Mouse (Mus musculus): ENCODE results near the gene Cux1. TPM values are rescaled to one million over a fixed set of nuclear protein-coding genes. Genes with fewer than 3 reads are reported as not detected.
"Not testable (repeated sequence)": the region's sequence is repeated elsewhere in the genome, so short reads cannot be mapped to it uniquely, and the experiment has no call there.

Gene Cux1
- polyA plus RNA-seq, 1 experiment from 2014 or later, result 100 TPM

DNA sequence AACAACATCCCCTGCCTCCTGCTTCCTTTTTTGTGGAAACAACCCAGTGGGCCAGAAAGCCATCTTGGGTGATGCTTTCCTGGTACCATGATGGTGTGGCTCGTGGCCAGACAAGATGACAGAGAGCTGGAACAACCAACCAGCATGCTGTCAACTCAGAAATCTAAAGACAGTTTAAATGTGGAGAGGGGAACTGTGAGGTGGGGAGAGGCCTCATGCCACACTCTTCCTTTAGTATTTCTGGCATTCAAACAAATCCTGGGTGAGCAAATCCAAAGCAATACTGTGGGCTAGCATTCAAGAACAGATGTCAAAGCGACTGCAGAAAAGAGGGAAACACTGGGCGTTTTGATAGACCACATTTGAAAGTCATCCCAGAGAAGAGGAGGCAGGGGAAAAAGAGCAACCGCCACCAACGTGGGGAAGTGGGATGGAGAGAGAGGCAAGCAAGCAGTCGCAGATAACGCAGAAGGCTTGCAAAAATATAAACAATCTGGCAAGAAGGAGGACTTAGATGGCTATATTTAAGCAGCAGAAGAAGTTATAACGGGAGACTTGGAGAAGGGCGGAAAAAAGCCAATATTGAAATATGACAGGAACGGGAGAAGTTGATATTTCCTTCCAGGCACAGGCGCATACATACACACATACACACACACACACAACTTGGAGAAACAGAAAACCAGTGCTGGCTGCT, 79.7 kb downstream of the Cux1 start:
- no peak overlapping the region for H3K27ac ChIP-seq (replicated peaks)

DNA sequence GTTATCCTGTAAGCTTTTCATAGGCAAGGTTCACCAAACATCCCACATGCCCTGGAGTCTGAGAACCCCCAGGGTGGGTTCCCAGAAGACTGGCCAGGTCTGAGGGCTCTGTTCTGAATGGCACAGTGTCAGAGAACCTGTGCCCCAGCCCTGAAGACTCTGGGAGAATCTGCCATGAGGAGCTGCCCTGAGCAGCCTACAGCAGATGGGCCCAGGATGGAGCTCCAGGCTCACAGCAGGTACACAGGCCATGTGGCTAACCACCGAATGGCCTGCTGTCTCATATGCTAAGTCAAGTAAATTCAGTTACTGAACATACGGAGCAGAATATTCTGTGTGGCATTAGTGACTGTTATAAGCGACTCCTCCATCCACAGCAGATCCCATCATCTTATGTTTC, 80.9 kb downstream of the Cux1 start:
- DNase-seq (ENCODE audit: low spot score), result no peak
- Histone ChIP-seq H3K27ac (replicated peaks) (no peak overlapping the region), H3K27me3 (ENCODE audit: low read depth, poor library complexity, severe bottlenecking) (no peaks in the 10 kb centered on the region), H3K36me3 (peaks cover 49% of the 10 kb centered on the region), H3K4me1 (no peaks in the 10 kb centered on the region), H3K4me3 (no peak overlapping the region), H3K9me3 (replicated peaks) (no peaks in the 10 kb centered on the region)
- 93% methylated on average over 3 of the region's 3 CpGs for WGBS

More for the DNA sequence above, 79.7 kb downstream of the Cux1 start:
- Histone ChIP-seq H3K36me3 (peaks cover 37% of the 10 kb centered on the region), H3K27me3 (ENCODE audit: low read depth, poor library complexity, severe bottlenecking) (no peaks in the 10 kb centered on the region), H3K4me3 (no peak overlapping the region), H3K4me1 (0 out of 2 replicates have a peak, but pooled peaks cover 3% of the 10 kb centered on the region), H3K9me3 (replicated peaks) (no peaks in the 10 kb centered on the region)
- 80% methylated on average over 11 of the region's 11 CpGs for WGBS
- DNase-seq (ENCODE audit: low spot score), result no peak

DNA sequence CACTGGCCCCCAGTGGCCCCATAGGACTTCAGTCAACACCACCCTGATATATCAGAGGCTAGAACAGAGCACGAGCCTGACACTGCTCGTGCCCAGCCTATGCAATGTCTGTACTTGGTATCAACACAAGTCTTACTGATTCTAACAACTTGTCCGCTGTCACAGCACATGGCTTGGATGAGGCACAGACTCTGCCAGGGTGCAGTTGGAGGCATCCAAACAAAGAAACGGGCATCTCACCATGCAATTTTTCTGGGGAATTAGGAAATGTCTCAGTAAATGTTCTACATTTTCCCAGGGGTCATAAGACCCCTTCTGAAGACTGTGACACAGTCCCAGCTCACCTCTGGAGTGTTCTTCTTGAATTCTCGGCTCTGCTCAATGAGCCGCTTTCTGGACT, 81.9 kb downstream of the Cux1 start:
- 96% methylated on average over 6 of the region's 6 CpGs for WGBS
- Histone ChIP-seq H3K9me3 (replicated peaks) (no peaks in the 10 kb centered on the region), H3K27ac (replicated peaks) (no peak overlapping the region), H3K27me3 (ENCODE audit: low read depth, poor library complexity, severe bottlenecking) (no peaks in the 10 kb centered on the region), H3K36me3 (peaks cover 59% of the 10 kb centered on the region), H3K4me3 (no peak overlapping the region), H3K4me1 (no peaks in the 10 kb centered on the region)
- no peak for DNase-seq (ENCODE audit: low spot score)

DNA sequence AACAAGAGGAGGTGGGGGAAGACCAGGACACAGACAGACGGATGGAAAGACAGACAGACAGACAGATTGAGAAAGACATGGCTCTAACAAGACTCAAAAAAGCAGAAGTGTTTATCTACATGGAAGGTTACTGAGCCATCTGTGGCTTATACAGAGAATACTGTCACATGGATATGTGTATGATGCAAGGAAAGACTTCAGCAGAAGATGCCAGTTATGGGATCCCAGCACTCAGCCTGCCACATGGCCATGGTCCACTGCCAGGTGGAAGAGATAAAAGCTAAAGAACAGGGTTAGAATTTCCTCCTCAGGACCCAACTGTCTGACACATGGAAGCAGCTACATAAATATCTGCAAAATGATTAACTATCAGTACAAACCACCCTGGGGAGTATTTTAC, 84.9 kb downstream of the Cux1 start:
- WGBS, result 94% methylated on average over 1 of the region's 1 CpGs
- no peaks in the 10 kb centered on the region for H3K9me3 ChIP-seq (replicated peaks)
- peaks cover 85% of the 10 kb centered on the region for H3K36me3 ChIP-seq
- no peaks in the 10 kb centered on the region for H3K27me3 ChIP-seq (ENCODE audit: low read depth, poor library complexity, severe bottlenecking)
- no peak for DNase-seq (ENCODE audit: low spot score)
- H3K27ac ChIP-seq (replicated peaks), result no peak overlapping the region
- H3K4me1 ChIP-seq, result no peaks in the 10 kb centered on the region
- H3K4me3 ChIP-seq, result no peak overlapping the region

DNA sequence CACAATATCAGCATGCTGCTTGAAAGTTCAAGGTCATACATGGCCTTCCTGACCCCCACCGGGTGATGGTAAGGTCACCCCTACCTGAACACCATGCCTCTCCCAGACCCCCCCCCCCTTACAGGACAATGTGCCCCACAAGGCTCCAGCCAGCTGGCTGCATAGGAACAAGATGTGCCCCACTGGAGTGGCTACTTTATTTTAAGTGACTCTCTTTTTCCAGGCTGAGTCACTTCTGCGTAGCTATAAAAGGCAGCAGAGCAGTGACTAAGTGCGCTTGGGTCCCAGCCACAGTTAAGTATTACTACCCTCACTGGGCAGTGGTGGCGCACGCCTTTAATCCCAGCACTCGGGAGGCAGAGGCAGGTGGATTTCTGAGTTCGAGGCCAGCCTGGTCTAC, 86.7 kb downstream of the Cux1 start:
- WGBS, result 93% methylated on average over 7 of the region's 7 CpGs
- no peaks in the 10 kb centered on the region for H3K4me1 ChIP-seq
- H3K36me3 ChIP-seq, result peaks cover 87% of the 10 kb centered on the region
- no peaks in the 10 kb centered on the region for H3K27me3 ChIP-seq (ENCODE audit: low read depth, poor library complexity, severe bottlenecking)
- DNase-seq (ENCODE audit: low spot score), result no peak
- H3K9me3 ChIP-seq (replicated peaks), result no peaks in the 10 kb centered on the region
- H3K27ac ChIP-seq (replicated peaks), result no peak overlapping the region
- H3K4me3 ChIP-seq, result no peak overlapping the region

DNA sequence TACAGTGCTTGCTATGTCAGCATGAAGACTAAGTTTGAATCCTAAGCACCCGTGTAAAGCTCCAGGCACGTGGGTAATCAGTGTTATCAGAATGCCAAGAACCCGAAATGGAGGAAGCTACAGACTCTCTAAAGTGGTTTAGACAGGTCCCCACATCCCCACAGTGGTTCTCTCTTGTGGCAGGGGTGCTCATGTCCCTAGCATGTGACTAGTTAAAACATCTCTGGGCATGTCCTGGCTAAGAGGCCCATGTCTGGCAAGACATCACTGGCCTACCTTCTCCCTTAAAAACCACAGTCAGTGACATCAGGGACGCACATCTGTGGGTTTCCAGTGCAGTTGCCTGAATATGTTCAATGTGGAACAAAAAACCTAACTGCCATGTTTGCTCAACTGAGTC, 87.5 kb downstream of the Cux1 start:
- WGBS, result 89% methylated on average over 4 of the region's 4 CpGs
- DNase-seq (ENCODE audit: low spot score), result no peak
- Histone ChIP-seq H3K27me3 (ENCODE audit: low read depth, poor library complexity, severe bottlenecking) (no peaks in the 10 kb centered on the region), H3K27ac (replicated peaks) (no peak overlapping the region), H3K36me3 (peaks cover 83% of the 10 kb centered on the region), H3K9me3 (replicated peaks) (no peaks in the 10 kb centered on the region), H3K4me1 (0 out of 2 replicates have a peak, but pooled peaks cover 1% of the 10 kb centered on the region), H3K4me3 (no peak overlapping the region)

DNA sequence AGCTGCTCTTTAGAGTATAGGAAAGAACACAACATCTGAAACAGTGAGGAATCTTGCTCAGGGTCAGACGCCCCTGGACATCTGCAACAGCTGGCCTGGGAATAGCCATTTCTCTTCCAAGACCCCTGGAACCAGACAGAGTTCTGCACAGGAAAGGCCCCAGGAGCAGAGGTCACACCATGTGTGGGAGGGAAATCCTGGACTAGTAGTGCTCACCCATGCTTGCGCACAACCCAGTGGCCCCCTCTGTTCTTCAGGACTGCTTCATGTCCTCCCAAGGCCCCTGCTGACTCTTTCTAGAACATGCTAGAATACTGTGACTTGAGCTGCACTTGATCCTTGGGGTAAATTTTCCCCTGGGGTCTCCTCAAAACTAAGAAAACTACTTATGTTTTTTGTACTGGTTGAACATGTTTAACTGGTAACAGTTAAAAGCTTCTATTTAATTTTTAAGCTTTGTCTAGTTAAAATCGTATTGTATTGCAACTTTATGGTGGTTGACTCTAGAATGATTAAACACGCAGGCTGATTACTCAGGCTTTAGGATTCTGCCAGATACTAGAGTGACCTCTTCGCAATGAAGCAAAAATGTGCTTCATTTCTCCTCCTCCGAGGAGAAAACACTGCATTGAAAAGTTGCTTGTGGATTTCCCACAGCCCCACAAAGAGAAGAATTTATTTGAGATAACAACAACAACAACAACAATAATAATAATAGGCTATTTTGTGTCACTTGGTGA, 88.1 kb downstream of the Cux1 start:
- WGBS, result 92% methylated on average over 6 of the region's 6 CpGs
- H3K4me3 ChIP-seq, result no peak overlapping the region
- DNase-seq (ENCODE audit: low spot score), result no peak
- H3K4me1 ChIP-seq, result peaks cover 6% of the 10 kb centered on the region
- no peaks in the 10 kb centered on the region for H3K27me3 ChIP-seq (ENCODE audit: low read depth, poor library complexity, severe bottlenecking)
- H3K27ac ChIP-seq (replicated peaks), result no peak overlapping the region
- no peaks in the 10 kb centered on the region for H3K9me3 ChIP-seq (replicated peaks)
- peaks cover 80% of the 10 kb centered on the region for H3K36me3 ChIP-seq

DNA sequence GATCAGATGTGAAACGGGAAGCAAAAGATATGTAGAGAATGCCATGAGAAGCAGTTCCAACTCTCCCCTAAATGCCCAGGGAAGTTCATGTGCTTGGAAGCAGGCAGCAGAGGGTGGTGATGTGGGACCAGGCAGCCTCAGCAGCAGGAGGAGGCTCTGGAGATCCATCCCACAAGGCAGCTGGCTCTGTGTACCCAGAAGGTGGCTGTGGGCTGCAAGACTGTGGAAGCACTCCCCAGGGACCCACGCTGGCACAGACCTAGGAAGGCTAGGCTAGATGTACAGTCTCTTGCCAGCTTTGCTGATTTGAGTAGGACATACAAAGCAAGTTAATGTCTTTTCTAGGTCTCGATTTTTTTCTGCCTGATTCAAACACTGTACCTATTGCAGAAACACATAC, 91.0 kb downstream of the Cux1 start:
- DNase-seq (ENCODE audit: low spot score), result no peak
- no peak overlapping the region for H3K4me3 ChIP-seq
- no peaks in the 10 kb centered on the region for H3K9me3 ChIP-seq (replicated peaks)
- peaks cover 25% of the 10 kb centered on the region for H3K4me1 ChIP-seq
- H3K27me3 ChIP-seq (ENCODE audit: low read depth, poor library complexity, severe bottlenecking), result no peaks in the 10 kb centered on the region
- peaks cover 51% of the 10 kb centered on the region for H3K36me3 ChIP-seq
- H3K27ac ChIP-seq (replicated peaks), result no peak overlapping the region
- WGBS, result 90% methylated on average over 3 of the region's 3 CpGs

DNA sequence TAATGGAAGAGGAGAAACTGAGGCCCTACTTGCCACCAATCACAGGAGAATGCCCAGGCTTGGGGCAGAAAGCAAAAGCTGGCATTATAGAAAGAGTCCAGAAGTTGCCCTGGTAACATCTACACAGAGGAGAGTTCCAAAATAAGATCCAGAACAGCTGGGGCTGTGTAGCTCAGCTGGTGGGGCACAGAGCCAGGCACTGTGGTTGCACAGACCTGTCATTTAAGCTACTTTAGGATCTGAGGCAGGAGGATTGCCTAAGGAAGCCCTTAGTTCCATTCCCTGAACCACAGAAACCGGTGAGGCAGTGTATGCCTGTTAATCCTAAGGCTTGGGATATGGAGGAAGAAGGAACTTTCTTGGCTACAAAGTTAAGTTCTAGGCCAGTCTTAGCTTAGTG, 92.1 kb downstream of the Cux1 start:
- 94% methylated on average over 1 of the region's 1 CpGs for WGBS
- Histone ChIP-seq H3K4me3 (no peak overlapping the region), H3K27me3 (ENCODE audit: low read depth, poor library complexity, severe bottlenecking) (no peaks in the 10 kb centered on the region), H3K27ac (replicated peaks) (no peak overlapping the region), H3K9me3 (replicated peaks) (no peaks in the 10 kb centered on the region), H3K36me3 (peaks cover 43% of the 10 kb centered on the region), H3K4me1 (peaks cover 29% of the 10 kb centered on the region)
- DNase-seq (ENCODE audit: low spot score), result no peak

DNA sequence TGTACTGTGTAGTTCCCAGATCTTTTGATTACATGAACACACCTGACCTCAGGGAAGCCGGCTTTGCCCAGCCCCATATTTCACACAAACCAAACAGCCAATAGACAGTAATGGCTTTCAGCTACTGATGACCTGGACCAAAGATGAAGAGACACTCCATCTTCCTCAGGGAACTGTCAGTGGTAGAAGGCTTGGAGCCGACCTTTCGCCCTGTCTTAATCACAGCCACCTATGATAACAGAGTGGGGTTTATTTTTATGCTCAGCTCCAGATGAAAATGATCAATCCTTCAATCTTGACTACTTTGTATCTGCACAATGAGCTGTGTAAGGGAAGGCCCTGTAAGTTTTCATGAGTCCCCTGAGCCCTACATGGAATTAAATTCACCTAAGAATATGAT, 93.2 kb downstream of the Cux1 start:
- Histone ChIP-seq H3K36me3 (peaks cover 35% of the 10 kb centered on the region), H3K4me3 (no peak overlapping the region), H3K4me1 (peaks cover 37% of the 10 kb centered on the region), H3K27me3 (ENCODE audit: low read depth, poor library complexity, severe bottlenecking) (no peaks in the 10 kb centered on the region), H3K27ac (replicated peaks) (no peak overlapping the region), H3K9me3 (replicated peaks) (no peaks in the 10 kb centered on the region)
- WGBS, result 75% methylated on average over 3 of the region's 3 CpGs
- no peak for DNase-seq (ENCODE audit: low spot score)

DNA sequence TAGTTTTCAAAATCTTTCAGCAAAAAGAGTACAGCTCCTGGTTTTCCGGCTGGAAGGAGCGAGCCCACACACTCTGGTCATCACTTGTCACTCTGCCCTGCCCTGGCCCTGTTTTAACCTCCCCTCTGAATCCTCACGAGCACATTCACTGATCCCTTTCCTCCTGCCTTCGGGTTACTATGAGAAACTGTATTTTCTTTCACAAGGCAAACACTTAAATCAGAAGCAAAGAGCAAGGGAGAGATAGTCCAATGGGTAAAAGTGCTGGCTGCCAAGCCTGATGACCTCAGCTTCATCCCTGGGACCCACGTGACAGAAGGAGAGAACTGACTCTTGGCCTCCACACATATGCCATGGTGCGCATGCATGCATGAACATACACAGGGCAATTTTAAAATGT, 94.0 kb downstream of the Cux1 start:
- Histone ChIP-seq H3K4me1 (peaks cover 45% of the 10 kb centered on the region), H3K4me3 (no peak overlapping the region)
- WGBS, result 44% methylated on average over 6 of the region's 6 CpGs

DNA sequence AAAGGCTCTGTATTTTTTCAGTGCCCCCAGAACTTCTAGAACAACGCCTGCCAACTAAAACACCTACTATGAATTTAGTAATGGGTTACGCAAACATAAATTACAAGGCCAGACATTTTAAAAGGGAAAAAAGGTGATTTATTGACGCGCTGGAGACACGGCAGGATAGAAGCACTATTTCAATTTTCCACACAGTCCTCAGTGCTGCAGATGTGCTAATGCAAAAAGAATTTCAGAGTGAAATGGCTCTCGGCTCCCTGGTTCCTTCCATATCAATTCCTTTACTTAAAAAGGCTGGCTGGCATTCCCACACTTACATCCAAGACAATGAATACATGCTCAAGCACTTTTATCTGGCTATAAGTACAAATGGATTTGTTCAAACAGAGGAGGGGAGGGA, 94.4 kb downstream of the Cux1 start:
- Histone ChIP-seq H3K27ac (replicated peaks) (no peak overlapping the region), H3K36me3 (peaks cover 23% of the 10 kb centered on the region), H3K27me3 (ENCODE audit: low read depth, poor library complexity, severe bottlenecking) (no peaks in the 10 kb centered on the region), H3K9me3 (replicated peaks) (no peaks in the 10 kb centered on the region), H3K4me3 (no peak overlapping the region), H3K4me1 (peaks cover 50% of the 10 kb centered on the region)
- no peak for DNase-seq (ENCODE audit: low spot score)
- WGBS, result 89% methylated on average over 6 of the region's 6 CpGs

More for the DNA sequence above, 94.0 kb downstream of the Cux1 start:
- no peaks in the 10 kb centered on the region for H3K27me3 ChIP-seq (ENCODE audit: low read depth, poor library complexity, severe bottlenecking)
- no peak for DNase-seq (ENCODE audit: low spot score)
- no peaks in the 10 kb centered on the region for H3K9me3 ChIP-seq (replicated peaks)
- no peak overlapping the region for H3K27ac ChIP-seq (replicated peaks)
- H3K36me3 ChIP-seq, result peaks cover 28% of the 10 kb centered on the region

DNA sequence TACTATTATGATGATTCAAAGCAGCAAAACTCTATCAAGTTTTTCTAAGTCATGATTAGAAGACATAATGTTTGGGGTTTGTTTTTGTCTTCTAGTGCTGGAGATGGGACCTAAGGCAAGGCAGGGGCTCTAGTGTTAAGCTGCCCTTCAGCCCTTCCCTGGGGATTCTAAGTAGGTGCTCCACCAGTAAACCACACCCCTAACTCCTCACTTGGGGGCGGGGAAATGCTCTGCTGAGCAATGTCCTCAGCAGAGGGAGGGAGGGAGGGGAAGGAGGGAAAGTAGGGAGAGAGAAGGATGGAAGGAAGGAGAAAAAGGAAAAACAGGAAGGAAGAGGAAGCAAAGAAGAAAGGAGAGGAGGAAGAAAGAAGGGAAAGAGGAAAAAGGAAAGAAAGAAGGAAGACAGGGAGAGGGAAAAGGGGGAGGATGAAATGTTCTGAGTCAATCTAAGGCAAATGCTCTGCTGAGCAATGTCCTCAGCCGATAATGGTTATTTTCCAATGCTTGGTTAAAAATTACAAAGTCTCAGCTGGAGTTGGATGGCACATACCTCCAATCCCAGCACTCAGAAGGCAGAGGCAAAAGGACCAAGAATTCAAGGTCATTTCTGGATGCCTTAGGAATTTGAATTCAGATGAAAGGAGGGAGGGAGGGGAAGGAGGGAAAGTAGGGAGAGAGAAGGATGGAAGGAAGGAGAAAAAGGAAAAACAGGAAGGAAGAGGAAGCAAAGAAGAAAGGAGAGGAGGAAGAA, 96.1 kb downstream of the Cux1 start:
- not testable (repeated sequence) for H3K9me3 ChIP-seq (replicated peaks); DNase-seq (ENCODE audit: low spot score); H3K27ac ChIP-seq (replicated peaks); H3K4me3 ChIP-seq; H3K27me3 ChIP-seq (ENCODE audit: low read depth, poor library complexity, severe bottlenecking)
- peaks cover 65% of the 10 kb centered on the region for H3K4me1 ChIP-seq
- peaks cover 15% of the 10 kb centered on the region for H3K36me3 ChIP-seq
- 49% methylated on average over 2 of the region's 2 CpGs for WGBS
